Mouse (Mus musculus) spleen, postnatal 4 days (tissue): ENCODE results near the gene Gpr21.
A peak's percentile ranks its signal among the peaks of the same experiment; 100 is the strongest.
"Not testable (repeated sequence)": the region's sequence is repeated elsewhere in the genome, so short reads cannot be mapped to it uniquely, and the experiment has no call there.

ENCODE experiments used
- DNase-seq, 2 experiments: peaks; one replicate each; pipeline ENCODE4 v3.0.0; 2022; ENCODE audit warnings: low spot score in 2 of 2

Gene Gpr21

DNA sequence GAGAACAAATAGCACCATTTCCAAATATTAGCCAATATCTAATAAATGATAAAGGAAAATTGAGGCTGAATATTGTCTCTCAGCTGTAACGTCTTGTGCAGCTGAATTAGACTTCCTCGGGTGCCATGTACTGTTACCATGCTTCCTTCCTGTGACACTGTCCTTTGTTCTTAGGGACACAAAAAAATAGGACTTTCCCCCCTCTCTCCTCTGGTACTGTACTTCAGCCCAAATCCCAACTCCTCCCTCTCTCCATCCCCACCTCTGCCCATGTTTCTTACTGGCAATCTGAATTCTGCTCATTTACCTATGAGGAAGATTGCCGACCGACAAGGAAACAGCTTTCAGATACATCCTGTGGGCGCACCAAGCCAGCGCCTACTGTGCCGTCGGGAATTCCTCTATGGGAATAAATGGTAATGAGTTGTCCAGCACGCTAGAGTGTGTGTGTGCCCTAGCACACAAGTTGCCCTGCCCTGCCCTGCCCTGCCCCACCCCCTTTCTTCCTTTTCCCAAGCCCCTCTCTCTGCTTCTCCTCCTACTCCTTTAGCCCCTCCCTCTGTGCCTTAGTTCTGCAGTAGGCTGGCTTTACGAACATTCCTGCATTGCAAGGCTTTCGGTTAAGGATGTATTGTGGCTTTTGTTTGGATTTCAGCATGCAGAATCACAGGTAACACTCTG, at the start of gene Gpr21:
Gpr21 (plus strand) TSS at position 303 of the 681 bp plus-strand sequence.
- no peak for DNase-seq

GRCm38 (mm10) chr2:37479559-37479958, 36.6 kb upstream of the Gpr21 start:
- no peak for DNase-seq

GRCm38 (mm10) chr2:37480039-37480438, 36.1 kb upstream of the Gpr21 start:
- no peak for DNase-seq

DNA sequence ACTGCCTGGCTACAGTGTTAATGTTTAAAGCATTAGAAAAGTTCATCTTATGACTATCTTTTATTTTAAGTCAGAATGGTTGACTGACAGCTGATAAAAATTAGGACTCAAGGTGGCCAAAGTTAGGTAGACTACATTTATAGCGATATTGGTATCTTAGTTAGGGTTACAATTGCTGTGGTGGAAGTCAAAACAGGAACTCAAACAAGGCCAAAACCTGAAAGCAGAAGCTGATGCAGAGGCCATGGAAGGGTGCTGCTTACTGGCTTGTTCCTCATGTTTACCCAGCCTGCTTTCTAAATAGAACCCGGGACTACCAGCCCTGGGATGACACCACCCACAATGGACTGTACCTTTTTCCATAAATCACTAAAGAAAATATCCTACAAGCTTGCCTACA, 32.0 kb upstream of the Gpr21 start:
- DNase-seq: no peak

- peak; percentile 21 to 67 for DNase-seq
Observed at GRCm38 (mm10) chr2:37485370-37485769, 30.8 kb upstream of the Gpr21 start.

DNA sequence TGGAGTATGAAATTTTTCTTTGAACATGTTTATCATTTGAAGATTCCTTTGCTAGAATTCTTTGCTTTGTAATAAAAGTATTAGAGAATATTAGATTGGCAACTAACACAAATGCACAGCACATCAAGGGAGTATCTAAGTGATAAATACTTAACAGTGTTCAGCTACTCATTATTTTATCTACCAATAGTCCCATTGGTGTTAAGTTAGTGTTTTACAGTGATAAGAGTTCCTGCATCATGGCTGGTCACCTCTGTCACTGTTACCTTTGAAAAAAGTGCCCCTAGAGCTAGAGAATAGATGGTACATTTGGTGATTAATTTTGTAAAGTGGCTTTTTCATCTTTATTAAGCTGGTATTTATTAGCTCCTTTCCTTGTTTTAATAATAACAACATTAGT, 29.7 kb upstream of the Gpr21 start:
- DNase-seq: no peak

DNA sequence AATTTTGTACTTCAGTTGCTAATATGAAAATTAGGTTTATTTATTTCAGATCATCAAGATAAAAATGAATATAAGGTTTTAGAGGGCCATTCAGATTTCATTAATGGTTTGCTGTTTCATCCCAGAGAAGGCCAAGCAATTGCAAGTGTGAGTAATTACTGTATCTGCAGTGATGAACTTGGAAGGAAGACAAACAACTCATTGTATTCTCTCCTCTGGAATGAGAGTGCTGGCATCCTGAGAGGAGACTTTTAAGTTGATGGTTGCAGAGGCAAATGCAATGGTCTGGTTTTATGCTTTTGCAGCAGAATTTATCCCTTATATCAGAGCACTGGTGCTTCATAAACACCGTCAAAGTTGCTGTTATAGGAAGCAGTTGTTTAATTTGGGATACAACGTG, 27.2 kb upstream of the Gpr21 start:
- no peak for DNase-seq

GRCm38 (mm10) chr2:37497321-37497720, 18.8 kb upstream of the Gpr21 start:
- DNase-seq: no peak

DNA sequence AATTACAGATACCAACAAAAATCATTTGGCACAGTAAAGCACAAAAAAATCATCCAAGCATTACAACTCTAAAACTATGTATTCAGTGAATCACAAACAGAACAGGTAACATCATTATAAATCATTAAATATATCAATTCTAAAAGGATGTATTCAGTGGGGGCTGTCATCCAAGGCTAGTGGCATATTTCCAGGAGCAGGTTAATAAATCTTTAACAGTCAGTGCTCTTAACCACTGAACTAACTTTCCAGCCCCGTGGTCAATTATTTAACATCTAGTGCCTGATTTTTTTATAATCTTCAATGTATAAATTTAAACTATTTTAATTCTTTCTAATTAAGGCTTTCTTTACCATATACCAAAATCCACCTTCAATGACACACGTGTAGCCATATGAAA, 10.3 kb upstream of the Gpr21 start:
- not testable (repeated sequence) for DNase-seq

GRCm38 (mm10) chr2:37511134-37511901, 4.8 kb upstream of the Gpr21 start:
- DNase-seq: no peak

- DNase-seq: no peak
Observed at GRCm38 (mm10) chr2:37516922-37517462, 860 bp downstream of the Gpr21 start.

DNA sequence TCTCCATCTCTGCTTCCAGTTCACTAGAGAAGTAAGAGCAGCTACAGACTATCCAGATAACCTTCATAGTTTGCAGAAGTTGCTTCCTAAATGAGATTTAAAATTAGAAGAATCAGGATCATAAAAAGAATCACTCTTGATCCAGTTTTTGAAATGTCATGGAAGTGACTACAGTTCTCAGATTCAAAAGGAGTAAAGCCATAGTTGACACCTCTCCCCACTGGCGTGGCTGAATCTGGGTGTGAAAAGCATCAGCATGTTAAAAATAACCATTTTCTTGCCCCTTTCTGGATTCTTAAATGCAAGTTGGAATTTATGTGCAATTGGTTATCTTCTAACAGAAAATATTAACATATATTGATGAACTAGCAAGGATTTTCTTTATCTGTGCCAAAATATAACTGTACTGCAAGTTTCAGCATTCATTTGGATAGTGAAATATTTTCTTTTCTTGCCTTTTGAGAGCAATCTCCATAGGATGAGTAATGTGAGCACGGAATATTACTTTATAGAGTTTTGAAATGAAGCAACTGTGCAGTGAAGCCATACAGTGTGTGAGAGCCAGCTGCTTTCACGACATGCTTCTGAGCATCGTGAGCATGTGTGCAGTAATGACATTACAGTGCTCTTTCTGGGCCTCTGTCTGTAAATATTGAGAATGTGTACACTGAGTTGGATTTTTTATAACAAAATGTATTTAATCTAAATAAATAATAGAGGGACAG, 2.6 kb downstream of the Gpr21 start:
- no peak for DNase-seq

DNA sequence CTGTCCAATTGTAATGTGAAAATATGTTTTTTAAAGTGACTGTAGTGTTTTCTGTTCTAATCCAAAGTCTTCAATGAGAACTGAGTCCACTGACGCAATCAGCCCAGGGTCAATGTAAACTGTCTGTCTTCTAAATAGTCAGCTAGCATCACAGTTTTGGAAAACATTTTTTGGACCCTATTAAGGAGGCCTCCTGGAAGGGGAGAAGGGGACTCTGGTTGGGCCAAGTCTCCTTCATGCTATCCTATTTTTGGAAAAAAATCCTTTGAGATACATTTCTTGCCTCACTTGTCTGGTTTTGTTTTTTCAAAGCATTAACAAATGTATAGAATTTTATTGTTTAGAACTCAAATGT, 3.1 kb downstream of the Gpr21 start:
- DNase-seq: no peak

GRCm38 (mm10) chr2:37527587-37527986, 11.5 kb downstream of the Gpr21 start:
- no peak for DNase-seq

DNA sequence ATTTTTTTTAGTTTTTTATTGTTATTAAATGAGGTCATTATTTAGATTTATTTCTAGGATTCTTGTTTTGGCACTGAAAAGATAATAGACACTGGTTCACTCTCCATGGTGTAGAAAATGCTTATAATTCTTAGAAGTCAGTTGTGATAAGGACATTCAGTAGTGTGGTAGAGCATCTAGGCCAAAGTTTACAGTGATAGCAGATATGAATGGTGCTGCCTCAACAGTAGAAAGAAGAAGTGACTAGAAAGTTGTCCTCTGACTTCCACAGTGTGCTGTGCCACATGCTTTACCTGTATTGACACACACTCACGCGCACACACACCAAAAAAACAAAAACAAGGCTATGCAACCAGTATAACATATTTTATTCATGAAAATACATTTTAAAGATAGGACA, 13.3 kb downstream of the Gpr21 start:
- no peak for DNase-seq

- DNase-seq: no peak
Observed at GRCm38 (mm10) chr2:37530766-37531165, 14.6 kb downstream of the Gpr21 start.

GRCm38 (mm10) chr2:37531639-37532038, 15.5 kb downstream of the Gpr21 start:
- no peak for DNase-seq

- peak; percentile 52 to 62 for DNase-seq
Observed at GRCm38 (mm10) chr2:37549346-37550012, 33.3 kb downstream of the Gpr21 start.

GRCm38 (mm10) chr2:37556366-37556765, 40.2 kb downstream of the Gpr21 start:
- DNase-seq: no peak

- no peak for DNase-seq
Observed at GRCm38 (mm10) chr2:37565579-37565978, 49.4 kb downstream of the Gpr21 start.

DNA sequence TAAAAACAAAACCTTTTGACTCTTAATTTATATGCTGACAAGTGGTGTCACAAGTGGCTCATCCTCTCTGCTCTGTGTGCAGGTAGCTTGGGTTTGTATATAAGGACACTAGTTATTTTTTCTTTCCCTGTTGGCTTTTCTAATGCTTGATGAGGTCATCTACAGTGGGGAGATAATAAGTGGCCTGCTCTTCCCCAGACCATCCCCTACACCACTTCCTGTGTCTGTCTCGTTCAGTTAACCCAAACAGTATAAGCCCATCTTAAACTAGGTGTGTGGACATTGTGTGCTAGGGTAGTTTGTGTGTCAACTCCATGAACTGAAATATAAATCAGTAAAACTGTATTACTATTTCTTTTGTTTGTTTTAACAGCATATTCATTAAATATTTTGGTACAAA, 49.9 kb downstream of the Gpr21 start:
- DNase-seq: no peak

DNA sequence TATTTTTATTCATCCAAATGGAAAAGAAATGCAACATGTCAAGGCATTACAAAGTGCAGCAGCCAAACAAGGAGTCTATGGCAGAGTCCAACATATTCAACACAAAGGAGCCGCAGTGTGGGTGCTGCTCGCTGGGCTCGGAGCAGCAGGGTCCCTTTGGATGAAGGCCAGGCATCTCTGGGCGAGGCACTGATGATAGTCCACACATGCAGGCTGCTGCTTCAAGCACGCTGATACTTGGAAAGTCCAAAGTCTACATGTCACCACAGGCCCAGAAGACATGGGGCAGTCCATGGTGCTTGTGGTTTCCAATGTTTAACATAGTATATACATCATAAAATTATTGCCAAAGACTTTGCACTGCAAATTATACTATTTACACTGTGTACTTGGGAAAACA, 53.8 kb downstream of the Gpr21 start:
- no peak for DNase-seq
